Mouse (Mus musculus): ENCODE results near the gene Mospd3.
A peak's percentile ranks its signal among the peaks of the same experiment; 100 is the strongest.

Mospd3 gene

GRCm38 (mm10) chr5:137574470-137574901 lies 26.4 kb downstream of the Mospd3 start:
- peak in 1 of 2 experiments; percentile 59 for DNase-seq (ENCODE audit: low spot score in 2 of 2)

GRCm38 (mm10) chr5:137570691-137571586 lies 29.9 kb downstream of the Mospd3 start:
- DNase-seq (ENCODE audit: low spot score in 2 of 2), result no peak

- DNase-seq (ENCODE audit: low spot score in 2 of 2), result no peak
Measured at GRCm38 (mm10) chr5:137570181-137570580, 30.7 kb downstream of the Mospd3 start.

- no peak for DNase-seq (ENCODE audit: low spot score in 2 of 2)
Measured at GRCm38 (mm10) chr5:137569665-137570064, 31.2 kb downstream of the Mospd3 start, which contains the start of gene Tfr2. Tfr2 (plus strand) TSS chr5:137569840.

GRCm38 (mm10) chr5:137569031-137569430 lies 31.8 kb downstream of the Mospd3 start:
- DNase-seq (ENCODE audit: low spot score in 2 of 2), result no peak

- DNase-seq (ENCODE audit: low spot score in 2 of 2), result no peak
Measured at GRCm38 (mm10) chr5:137568223-137568798, 32.5 kb downstream of the Mospd3 start.

- no peak for DNase-seq (ENCODE audit: low spot score in 2 of 2)
Measured at GRCm38 (mm10) chr5:137566416-137566815, 34.4 kb downstream of the Mospd3 start.

GRCm38 (mm10) chr5:137565744-137566143 lies 35.1 kb downstream of the Mospd3 start:
- DNase-seq (ENCODE audit: low spot score in 2 of 2), result no peak

- DNase-seq (ENCODE audit: low spot score in 2 of 2), result peak in 1 of 2 experiments; percentile 47
Measured at GRCm38 (mm10) chr5:137562965-137563364, 37.9 kb downstream of the Mospd3 start.

GRCm38 (mm10) chr5:137561556-137561955 lies 39.3 kb downstream of the Mospd3 start:
- peak in 1 of 2 experiments; percentile 37 for DNase-seq (ENCODE audit: low spot score in 2 of 2)

GRCm38 (mm10) chr5:137553898-137554297 lies 47.0 kb downstream of the Mospd3 start:
- no peak for DNase-seq (ENCODE audit: low spot score in 2 of 2)

GRCm38 (mm10) chr5:137553411-137553837 lies 47.4 kb downstream of the Mospd3 start, which contains the start of gene Actl6b:
Actl6b (plus strand) TSS chr5:137553517.
- DNase-seq (ENCODE audit: low spot score in 2 of 2), result peak; percentile 66 to 90

- DNase-seq (ENCODE audit: low spot score in 2 of 2), result no peak
Measured at GRCm38 (mm10) chr5:137553000-137553399, 47.9 kb downstream of the Mospd3 start.

GRCm38 (mm10) chr5:137551119-137551518 lies 49.7 kb downstream of the Mospd3 start:
- no peak for DNase-seq (ENCODE audit: low spot score in 2 of 2)

GRCm38 (mm10) chr5:137549840-137550239 lies 51.0 kb downstream of the Mospd3 start:
- no peak for DNase-seq (ENCODE audit: low spot score in 2 of 2)

Measured in left cerebral cortex, adult 9 months (tissue).